22 mouse cellular contexts compared by ENCODE assay signal in the genomic region with DNA sequence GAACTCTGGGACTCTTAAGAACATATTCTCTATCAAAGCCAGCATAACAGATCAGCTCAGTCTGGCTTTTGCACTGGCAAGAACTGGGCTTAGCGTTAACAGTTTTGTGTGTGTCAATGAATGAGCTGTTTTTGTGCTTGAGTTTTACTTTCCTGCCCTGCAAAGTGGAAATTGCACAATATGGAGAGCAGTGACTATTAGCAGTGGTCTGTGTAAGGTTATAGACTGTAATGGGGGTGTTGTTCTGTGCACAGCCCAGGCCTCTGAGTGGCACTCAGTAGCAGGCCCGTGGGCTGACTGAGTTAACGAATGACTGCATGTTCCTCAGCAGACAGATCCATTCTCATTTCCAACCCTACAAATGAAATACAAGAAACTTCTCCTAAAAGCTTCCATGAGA.
A peak's percentile ranks its signal among the peaks of the same experiment; 100 is the strongest.
DNase-seq lines count a peak whose midpoint lies in the region; ATAC-seq and TF ChIP-seq lines count a peak whose summit lies in the region.
"Had no signal": no experiment of that assay in that cellular context is flagged by ENCODE, and none has a peak within 500 bp of the region (broad histone marks: within the 10 kb centered on the region; RNA-seq: fewer than 3 reads in every experiment).

No protein-coding gene starts in this region.

- no peaks in the 10 kb centered on the region for H3K9me3 ChIP-seq in limb, embryonic 12.5 days
- H3K9me3 ChIP-seq in limb, embryonic 10.5 days (replicated peaks), result no peaks in the 10 kb centered on the region
- H3K9me3 ChIP-seq in midbrain, embryonic 11.5 days (ENCODE audit: control insufficient read depth, low read length), result no peaks in the 10 kb centered on the region
- H3K9me3 ChIP-seq in midbrain, embryonic 10.5 days (replicated peaks), result no peaks in the 10 kb centered on the region
- no peaks in the 10 kb centered on the region for H3K9me3 ChIP-seq in lung, postnatal 0 days (ENCODE audit: low read length)
- H3K9me3 ChIP-seq in liver, embryonic 11.5 days (ENCODE audit: control insufficient read depth, low read length), result no peaks in the 10 kb centered on the region
- H3K9me3 ChIP-seq: embryonic facial prominence, embryonic 12.5 days; forebrain, embryonic 13.5 days; heart, embryonic 15.5 days; hindbrain, embryonic 15.5 days had no signal

- no peak for ATAC-seq in limb, embryonic 12.5 days (ENCODE audit: insufficient number of reproducible peaks, insufficient read depth, low FRiP score, low TSS enrichment, low read depth)
- ATAC-seq in midbrain, embryonic 11.5 days (ENCODE audit: low FRiP score), result no peak
- ATAC-seq in lung, postnatal 0 days, result peak; percentile 69
- ATAC-seq in megakaryocyte progenitor cell, adult 5-6 weeks (replicated peaks; ENCODE audit: poor library complexity), result peak; percentile 61
- no peak for ATAC-seq in liver, embryonic 11.5 days (replicated peaks; ENCODE audit: low FRiP score)
- ATAC-seq: forebrain, embryonic 13.5 days; forebrain, postnatal 0 days had no signal

- no peak for TF ChIP-seq CTCF in lung, postnatal 0 days (IDR thresholded peaks at IDR 0.05)

- peaks cover 57% of the 10 kb centered on the region for H3K4me1 ChIP-seq in limb, embryonic 12.5 days (replicated peaks)
- H3K4me1 ChIP-seq in limb, embryonic 10.5 days, result peaks cover 42% of the 10 kb centered on the region
- H3K4me1 ChIP-seq in midbrain, embryonic 11.5 days (ENCODE audit: control insufficient read depth, insufficient read depth, low read length), result peaks cover 6% of the 10 kb centered on the region; the same call in 1 of the 2 replicates
- H3K4me1 ChIP-seq in midbrain, embryonic 10.5 days, result peaks cover 28% of the 10 kb centered on the region
- peaks cover 16% of the 10 kb centered on the region; the same call in 1 of the 2 replicates for H3K4me1 ChIP-seq in lung, postnatal 0 days (ENCODE audit: insufficient read depth, low read depth, low read length)
- H3K4me1 ChIP-seq in liver, embryonic 11.5 days (replicated peaks; ENCODE audit: control insufficient read depth, insufficient read depth, low read length), result no peaks in the 10 kb centered on the region; the same call in 1 of the 2 replicates

- H3K27ac ChIP-seq in limb, embryonic 12.5 days, result peak overlapping the region; percentile 37; the same call in 1 of the 2 replicates
- H3K27ac ChIP-seq in limb, embryonic 10.5 days, result no peak overlapping the region
- no peak overlapping the region for H3K27ac ChIP-seq in midbrain, embryonic 11.5 days (ENCODE audit: low read depth, low read length)
- no peak overlapping the region for H3K27ac ChIP-seq in midbrain, embryonic 10.5 days (replicated peaks)
- H3K27ac ChIP-seq in lung, postnatal 0 days (ENCODE audit: low read length), result peak overlapping the region; percentile 85
- no peak overlapping the region for H3K27ac ChIP-seq in liver, embryonic 11.5 days (ENCODE audit: low read depth, low read length)
- H3K27ac ChIP-seq: embryonic facial prominence, embryonic 12.5 days; forebrain, embryonic 13.5 days; gastrocnemius, adult 2 months; heart, adult 2 months; heart, embryonic 15.5 days; hindbrain, embryonic 15.5 days had no signal

- no peak for DNase-seq in limb, embryonic 10.5 days (ENCODE audit: low spot score)
- peak; percentile 75 for DNase-seq in midbrain, embryonic 11.5 days (ENCODE audit: low spot score, missing footprints)
- no peak for DNase-seq in midbrain, embryonic 10.5 days (ENCODE audit: low spot score)
- DNase-seq in lung, postnatal 0 days (ENCODE audit: low spot score), result peak; percentile 75
- DNase-seq in liver, embryonic 11.5 days (ENCODE audit: low spot score), result no peak
- DNase-seq in embryo, embryonic 9.5 days (ENCODE audit: extremely low spot score), result no peak
- DNase-seq: adrenal gland, adult 8-10 months; adrenal gland, postnatal 36 days; cerebellum, adult 2 months; cerebellum, postnatal 10 days; forebrain, postnatal 0 days; gastrocnemius, adult 2 months; gastrocnemius, postnatal 36 days; heart, adult 2 months; heart, postnatal 14 days had no signal

- no peak overlapping the region for H3K4me2 ChIP-seq in limb, embryonic 12.5 days
- H3K4me2 ChIP-seq in midbrain, embryonic 11.5 days, result no peak overlapping the region
- no peak overlapping the region for H3K4me2 ChIP-seq in lung, postnatal 0 days (replicated peaks; ENCODE audit: low read depth, low read length)
- H3K4me2 ChIP-seq in liver, embryonic 11.5 days, result no peak overlapping the region
- H3K4me2 ChIP-seq: embryonic facial prominence, embryonic 12.5 days; forebrain, embryonic 13.5 days; heart, embryonic 11.5 days; heart, embryonic 15.5 days; hindbrain, embryonic 15.5 days had no signal

- peaks cover 3% of the 10 kb centered on the region; the same call in 1 of the 2 replicates for H3K27me3 ChIP-seq in limb, embryonic 12.5 days
- peaks cover 2% of the 10 kb centered on the region; the same call in 1 of the 2 replicates for H3K27me3 ChIP-seq in limb, embryonic 10.5 days (ENCODE audit: low read depth, poor library complexity, severe bottlenecking)
- 0 out of 2 replicates have a peak, but pooled peaks cover 2% of the 10 kb centered on the region for H3K27me3 ChIP-seq in midbrain, embryonic 11.5 days (ENCODE audit: control insufficient read depth, insufficient read depth, low read length)
- no peaks in the 10 kb centered on the region for H3K27me3 ChIP-seq in midbrain, embryonic 10.5 days (ENCODE audit: low read depth, poor library complexity, severe bottlenecking)
- H3K27me3 ChIP-seq in lung, postnatal 0 days (replicated peaks; ENCODE audit: insufficient read depth, low read length), result no peaks in the 10 kb centered on the region
- H3K27me3 ChIP-seq in liver, embryonic 11.5 days (replicated peaks; ENCODE audit: control insufficient read depth, insufficient read depth, low read length), result no peaks in the 10 kb centered on the region
- H3K27me3 ChIP-seq: embryonic facial prominence, embryonic 12.5 days; forebrain, embryonic 13.5 days; heart, embryonic 15.5 days; hindbrain, embryonic 15.5 days had no signal

- no peak overlapping the region for H3K4me3 ChIP-seq in limb, embryonic 12.5 days (replicated peaks)
- no peak overlapping the region for H3K4me3 ChIP-seq in limb, embryonic 10.5 days
- no peak overlapping the region for H3K4me3 ChIP-seq in midbrain, embryonic 11.5 days (ENCODE audit: low read depth, low read length)
- H3K4me3 ChIP-seq in midbrain, embryonic 10.5 days, result no peak overlapping the region
- no peak overlapping the region for H3K4me3 ChIP-seq in lung, postnatal 0 days (ENCODE audit: low read depth, low read length)
- H3K4me3 ChIP-seq in liver, embryonic 11.5 days (ENCODE audit: low read depth, low read length), result no peak overlapping the region
- H3K4me3 ChIP-seq: embryonic facial prominence, embryonic 12.5 days; forebrain, embryonic 13.5 days; gastrocnemius, adult 2 months; heart, adult 2 months; heart, embryonic 15.5 days; hindbrain, embryonic 15.5 days had no signal

- no peak for TF ChIP-seq EP300 in lung, postnatal 0 days (IDR thresholded peaks at IDR 0.05)

- no peak overlapping the region for H3K9ac ChIP-seq in limb, embryonic 12.5 days (replicated peaks)
- no peak overlapping the region for H3K9ac ChIP-seq in midbrain, embryonic 11.5 days (ENCODE audit: low read length)
- H3K9ac ChIP-seq in lung, postnatal 0 days (replicated peaks; ENCODE audit: low read depth), result no peak overlapping the region
- H3K9ac ChIP-seq in liver, embryonic 11.5 days (ENCODE audit: low read depth, low read length), result no peak overlapping the region
- H3K9ac ChIP-seq: embryonic facial prominence, embryonic 12.5 days; forebrain, embryonic 13.5 days; forebrain, postnatal 0 days; heart, embryonic 15.5 days; hindbrain, embryonic 15.5 days had no signal

- no peaks in the 10 kb centered on the region for H3K36me3 ChIP-seq in limb, embryonic 12.5 days
- H3K36me3 ChIP-seq in limb, embryonic 10.5 days, result no peaks in the 10 kb centered on the region
- H3K36me3 ChIP-seq in midbrain, embryonic 11.5 days (ENCODE audit: control insufficient read depth, insufficient read depth, low read length), result no peaks in the 10 kb centered on the region
- H3K36me3 ChIP-seq in midbrain, embryonic 10.5 days, result no peaks in the 10 kb centered on the region
- no peaks in the 10 kb centered on the region for H3K36me3 ChIP-seq in lung, postnatal 0 days (ENCODE audit: insufficient read depth, low read length)
- H3K36me3 ChIP-seq in liver, embryonic 11.5 days (ENCODE audit: control insufficient read depth, insufficient read depth, low read length), result no peaks in the 10 kb centered on the region
- H3K36me3 ChIP-seq: embryonic facial prominence, embryonic 12.5 days; heart, embryonic 15.5 days; hindbrain, embryonic 15.5 days had no signal

- 51% methylated on average over 3 of the region's 3 CpGs for WGBS in limb, embryonic 12.5 days
- 89% methylated on average over 3 of the region's 3 CpGs for WGBS in limb, embryonic 10.5 days
- 88% methylated on average over 3 of the region's 3 CpGs for WGBS in midbrain, embryonic 11.5 days
- 91% methylated on average over 3 of the region's 3 CpGs for WGBS in midbrain, embryonic 10.5 days
- WGBS in lung, postnatal 0 days, result 36% methylated on average over 3 of the region's 3 CpGs
- 78% methylated on average over 3 of the region's 3 CpGs for WGBS in liver, embryonic 11.5 days

Comparison
In these comparisons a context has a peak if more than half of its experiments do, and no peak if none do; other contexts are left out.
1. H3K27ac ChIP-seq: peak in limb, embryonic 12.5 days (single experiment) and lung, postnatal 0 days (single experiment); none in limb, embryonic 10.5 days (single experiment), midbrain, embryonic 11.5 days (single experiment), midbrain, embryonic 10.5 days (single experiment) and liver, embryonic 11.5 days (single experiment).
2. DNase-seq: peak in midbrain, embryonic 11.5 days (single experiment) and lung, postnatal 0 days (single experiment); none in limb, embryonic 10.5 days (single experiment), midbrain, embryonic 10.5 days (single experiment), liver, embryonic 11.5 days (single experiment) and embryo, embryonic 9.5 days (single experiment).
3. ATAC-seq: peak in lung, postnatal 0 days (single experiment) and megakaryocyte progenitor cell, adult 5-6 weeks (single experiment); none in limb, embryonic 12.5 days (single experiment), midbrain, embryonic 11.5 days (single experiment) and liver, embryonic 11.5 days (single experiment).